Mouse (Mus musculus) lung, postnatal 4 days (tissue): ENCODE data around the gene C130050O18Rik.
"Not testable (repeated sequence)": the region's sequence is repeated elsewhere in the genome, so short reads cannot be mapped to it uniquely, and the experiment has no call there.

ENCODE experiments used
- DNase-seq, 2 experiments: peaks; one replicate each; pipeline ENCODE4 v3.0.0; 2021

C130050O18Rik gene

GRCm38 (mm10) chr5:139380385-139381248, 24.5 kb upstream of the C130050O18Rik start:
- DNase-seq, result peak; percentile 97 to 98

GRCm38 (mm10) chr5:139381586-139382513, 23.2 kb upstream of the C130050O18Rik start:
- no peak for DNase-seq

- peak; percentile 84 to 86 for DNase-seq
These were observed 22.3 kb upstream of the C130050O18Rik start for GRCm38 (mm10) chr5:139382760-139383159.

GRCm38 (mm10) chr5:139383234-139383633, 21.8 kb upstream of the C130050O18Rik start:
- no peak for DNase-seq

GRCm38 (mm10) chr5:139384531-139384930, 20.5 kb upstream of the C130050O18Rik start:
- DNase-seq, result peak; percentile 65 to 66

GRCm38 (mm10) chr5:139386047-139386446, 19.0 kb upstream of the C130050O18Rik start:
- no peak for DNase-seq

- DNase-seq, result peak; percentile 75 to 81
These were observed 17.5 kb upstream of the C130050O18Rik start for GRCm38 (mm10) chr5:139387329-139388194.

- DNase-seq, result peak; percentile 53 to 58
These were observed 16.9 kb upstream of the C130050O18Rik start for GRCm38 (mm10) chr5:139388195-139388570.

GRCm38 (mm10) chr5:139388694-139389675, 16.1 kb upstream of the C130050O18Rik start:
- no peak for DNase-seq

- DNase-seq, result peak; percentile 80 to 91
These were observed 15.4 kb upstream of the C130050O18Rik start for GRCm38 (mm10) chr5:139389676-139390061.

GRCm38 (mm10) chr5:139390324-139391119, 14.6 kb upstream of the C130050O18Rik start:
- DNase-seq, result not testable (repeated sequence)

GRCm38 (mm10) chr5:139391309-139391990, 13.6 kb upstream of the C130050O18Rik start:
- no peak for DNase-seq

GRCm38 (mm10) chr5:139392219-139393196, 12.6 kb upstream of the C130050O18Rik start:
- DNase-seq, result no peak

GRCm38 (mm10) chr5:139393197-139393588, 11.9 kb upstream of the C130050O18Rik start:
- DNase-seq, result no peak

GRCm38 (mm10) chr5:139394399-139394798, 10.7 kb upstream of the C130050O18Rik start:
- DNase-seq, result no peak

GRCm38 (mm10) chr5:139395528-139395927, 9.6 kb upstream of the C130050O18Rik start:
- no peak for DNase-seq

- no peak for DNase-seq
These were observed 7.6 kb upstream of the C130050O18Rik start for GRCm38 (mm10) chr5:139397359-139397916.
